Mouse (Mus musculus): ENCODE results near the gene Nup210l. TPM values are rescaled to one million over a fixed set of nuclear protein-coding genes. Genes with fewer than 3 reads are reported as not detected.

The Nup210l gene
- polyA plus RNA-seq, 1 experiment from 2014 or later: 0.46 TPM

- H3K36me3 ChIP-seq: peaks cover 34% of the 10 kb centered on the region
- peak; percentile 46; the same call in 1 of the 2 replicates for ATAC-seq (ENCODE audit: low FRiP score, low read depth)
- H3K9ac ChIP-seq: peak overlapping the region; percentile 88
- H3K4me2 ChIP-seq (replicated peaks): peak overlapping the region; percentile 83
- H3K27me3 ChIP-seq (replicated peaks): no peaks in the 10 kb centered on the region
- WGBS: 1% methylated on average over 41 of the region's 41 CpGs
- no peaks in the 10 kb centered on the region for H3K9me3 ChIP-seq
- H3K4me1 ChIP-seq: peaks cover 15% of the 10 kb centered on the region
- H3K4me3 ChIP-seq: peak overlapping the region; percentile 88
- peak overlapping the region; percentile 53; the same call in 1 of the 2 replicates for H3K27ac ChIP-seq
Observed at GRCm38 (mm10) chr3:90254419-90255193, 150.7 kb downstream of the Nup210l start.

DNA sequence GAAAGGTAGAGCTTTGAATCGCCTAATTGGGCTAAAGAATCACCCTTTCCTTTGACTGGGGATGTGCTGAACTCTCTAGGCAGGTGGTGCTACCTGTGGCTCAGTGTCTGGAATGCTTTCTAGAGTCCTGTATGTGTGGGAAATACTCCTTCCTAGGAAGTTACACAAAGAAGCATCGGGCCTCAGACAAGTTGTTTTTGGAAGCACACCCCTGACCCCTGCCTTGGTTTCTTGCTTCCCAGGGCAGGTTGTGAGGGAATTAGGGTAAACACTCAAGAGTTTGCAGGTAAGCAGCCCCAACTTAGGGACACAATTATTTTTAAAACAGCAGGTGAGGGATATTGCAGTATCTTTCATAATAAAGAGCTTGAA is 151.2 kb downstream of the Nup210l start:
- Histone ChIP-seq H3K36me3 (peaks cover 39% of the 10 kb centered on the region), H3K9ac (peak overlapping the region; percentile 88), H3K4me1 (peaks cover 15% of the 10 kb centered on the region), H3K4me3 (peak overlapping the region; percentile 88), H3K27ac (no peak overlapping the region), H3K4me2 (replicated peaks) (peak overlapping the region; percentile 83), H3K9me3 (no peaks in the 10 kb centered on the region), H3K27me3 (replicated peaks) (no peaks in the 10 kb centered on the region)
- WGBS: 19% methylated on average over 2 of the region's 2 CpGs
- ATAC-seq (ENCODE audit: low FRiP score, low read depth): no peak

- Histone ChIP-seq H3K9ac (no peak overlapping the region), H3K4me3 (no peak overlapping the region), H3K36me3 (peaks cover 42% of the 10 kb centered on the region), H3K9me3 (no peaks in the 10 kb centered on the region), H3K27ac (no peak overlapping the region), H3K4me1 (peaks cover 15% of the 10 kb centered on the region), H3K27me3 (replicated peaks) (no peaks in the 10 kb centered on the region), H3K4me2 (replicated peaks) (peak overlapping the region; percentile 83)
- no peak for ATAC-seq (ENCODE audit: low FRiP score, low read depth)
- WGBS: 96% methylated on average over 14 of the region's 14 CpGs
Observed at GRCm38 (mm10) chr3:90255784-90256353, 151.9 kb downstream of the Nup210l start.

GRCm38 (mm10) chr3:90256731-90257530 is 153.0 kb downstream of the Nup210l start:
- H3K9me3 ChIP-seq: no peaks in the 10 kb centered on the region
- H3K4me3 ChIP-seq: no peak overlapping the region
- no peak overlapping the region for H3K27ac ChIP-seq
- 93% methylated on average over 19 of the region's 19 CpGs for WGBS
- no peak for ATAC-seq (ENCODE audit: low FRiP score, low read depth)
- no peak overlapping the region for H3K4me2 ChIP-seq (replicated peaks)
- peaks cover 43% of the 10 kb centered on the region for H3K36me3 ChIP-seq
- H3K4me1 ChIP-seq: peaks cover 15% of the 10 kb centered on the region
- no peaks in the 10 kb centered on the region for H3K27me3 ChIP-seq (replicated peaks)
- H3K9ac ChIP-seq: no peak overlapping the region

GRCm38 (mm10) chr3:90258521-90258920 is 154.6 kb downstream of the Nup210l start:
- no peaks in the 10 kb centered on the region for H3K27me3 ChIP-seq (replicated peaks)
- no peak overlapping the region for H3K27ac ChIP-seq
- peaks cover 59% of the 10 kb centered on the region for H3K36me3 ChIP-seq
- 89% methylated on average over 4 of the region's 4 CpGs for WGBS
- H3K4me1 ChIP-seq: peaks cover 15% of the 10 kb centered on the region
- H3K4me2 ChIP-seq (replicated peaks): no peak overlapping the region
- H3K4me3 ChIP-seq: no peak overlapping the region
- H3K9me3 ChIP-seq: no peaks in the 10 kb centered on the region
- ATAC-seq (ENCODE audit: low FRiP score, low read depth): no peak
- H3K9ac ChIP-seq: no peak overlapping the region

MicroRNAs within 50 kb of the gene (microRNA counts, 519-probe panel; counts per million panel counts)
- microRNA mmu-miR-190b: 342 counts per million, percentile 67 among the panel's probes with 10 or more counts

Small RNAs within 50 kb of the gene (microRNA-seq; reads per million reads assigned to microRNA genes)
- 7.0 reads per million, percentile 19 among the genes with 10 or more reads in this experiment for gene Mir190b

Other genes starting within 250 kb of the Nup210l start
- gene Il6ra, start 190.9 kb upstream of the Nup210l start, polyA plus RNA-seq (2016; fragmentation: Nextera tagmentation; extraction: Ambion mirVana): 0.68 and 0.80 TPM in 2 replicates
- 18.5 and 19.7 TPM in 2 replicates for gene Atp8b2, start 140.6 kb upstream of the Nup210l start, polyA plus RNA-seq (2016; fragmentation: Nextera tagmentation; extraction: Ambion mirVana)
- 137 and 139 TPM in 2 replicates for gene Hax1, start 105.4 kb upstream of the Nup210l start, polyA plus RNA-seq (2016; fragmentation: Nextera tagmentation; extraction: Ambion mirVana)
- 201 and 218 TPM in 2 replicates for gene 4933434E20Rik, start 52.5 kb upstream of the Nup210l start, polyA plus RNA-seq (2016; fragmentation: Nextera tagmentation; extraction: Ambion mirVana)
- gene Ubap2l, start 51.5 kb upstream of the Nup210l start, polyA plus RNA-seq (2016; fragmentation: Nextera tagmentation; extraction: Ambion mirVana): 184 and 186 TPM in 2 replicates
- 464 and 470 TPM in 2 replicates for gene Tpm3, start 31.5 kb upstream of the Nup210l start, polyA plus RNA-seq (2016; fragmentation: Nextera tagmentation; extraction: Ambion mirVana)
- 952 and 1,028 TPM in 2 replicates for gene Rps27, start 109.5 kb downstream of the Nup210l start, polyA plus RNA-seq (2016; fragmentation: Nextera tagmentation; extraction: Ambion mirVana)
- 22.3 and 23.4 TPM in 2 replicates for gene Rab13, start 109.6 kb downstream of the Nup210l start, polyA plus RNA-seq (2016; fragmentation: Nextera tagmentation; extraction: Ambion mirVana)
- 86.3 and 86.7 TPM in 2 replicates for gene Jtb, start 127.5 kb downstream of the Nup210l start, polyA plus RNA-seq (2016; fragmentation: Nextera tagmentation; extraction: Ambion mirVana)
- gene Creb3l4, start 139.4 kb downstream of the Nup210l start, polyA plus RNA-seq (2016; fragmentation: Nextera tagmentation; extraction: Ambion mirVana): 3.8 and 4.2 TPM in 2 replicates
- gene Slc39a1, start 144.0 kb downstream of the Nup210l start, polyA plus RNA-seq (2016; fragmentation: Nextera tagmentation; extraction: Ambion mirVana): 33.8 and 44.2 TPM in 2 replicates
- 22.4 and 25.3 TPM in 2 replicates for gene Crtc2, start 150.0 kb downstream of the Nup210l start, polyA plus RNA-seq (2016; fragmentation: Nextera tagmentation; extraction: Ambion mirVana)
- gene Dennd4b, start 161.1 kb downstream of the Nup210l start, polyA plus RNA-seq (2016; fragmentation: Nextera tagmentation; extraction: Ambion mirVana): 6.6 and 6.8 TPM in 2 replicates
- gene Gatad2b, start 189.0 kb downstream of the Nup210l start, polyA plus RNA-seq (2016; fragmentation: Nextera tagmentation; extraction: Ambion mirVana): 12.8 and 15.9 TPM in 2 replicates

Measured in neural tube, embryonic 12.5 days (tissue).